Mouse (Mus musculus) megakaryocyte-erythroid progenitor cell, adult 5 weeks (primary cell): Measurements from ENCODE around the gene Lrrc39. TPM values are rescaled to one million over a fixed set of nuclear protein-coding genes. Genes with fewer than 3 reads are reported as not detected.

Experiments used
- polyA plus RNA-seq: library from polyadenylated mRNA; stranded (reverse); fragments of >175 nt; gene quantifications from 2 replicates; pipeline ENCODE4 v1.2.3, GENCODE M21; 2012

Gene Lrrc39
- not detected in 2 replicates for polyA plus RNA-seq

DNA sequence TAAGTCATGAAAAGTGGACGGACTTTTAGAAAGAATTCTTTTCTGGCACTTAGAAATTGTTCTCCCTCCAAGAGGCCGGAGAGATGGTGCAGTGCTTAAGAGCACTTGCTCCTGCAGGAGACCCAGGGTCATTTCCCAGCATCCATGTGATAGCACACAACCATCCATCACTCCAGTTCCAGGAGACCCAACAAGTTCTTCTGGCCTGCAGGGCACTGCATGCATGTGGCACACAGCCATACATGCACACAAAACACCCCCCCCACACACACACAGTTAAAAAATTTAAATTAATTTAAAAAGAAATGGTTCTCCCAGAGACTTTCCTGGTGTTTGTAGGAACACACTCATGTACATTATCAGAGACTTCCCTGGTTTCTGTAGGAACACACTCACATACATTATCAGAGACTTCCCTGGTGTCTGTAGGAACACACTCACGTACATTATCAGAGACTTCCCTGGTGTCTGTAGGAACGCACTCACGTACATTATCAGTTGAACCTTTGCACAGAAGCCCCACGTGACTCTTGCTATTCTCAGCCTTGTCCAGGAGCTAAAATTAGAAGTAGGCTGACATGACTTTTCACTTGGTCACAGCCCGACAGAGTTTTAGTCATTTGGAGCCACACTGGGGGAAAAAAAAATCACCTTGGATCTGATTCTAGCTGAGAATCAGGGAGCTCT, at the start of gene Lrrc39:
Gene Lrrc39 (plus strand): TSS at position 566 of the 687 bp plus-strand sequence.

DNA sequence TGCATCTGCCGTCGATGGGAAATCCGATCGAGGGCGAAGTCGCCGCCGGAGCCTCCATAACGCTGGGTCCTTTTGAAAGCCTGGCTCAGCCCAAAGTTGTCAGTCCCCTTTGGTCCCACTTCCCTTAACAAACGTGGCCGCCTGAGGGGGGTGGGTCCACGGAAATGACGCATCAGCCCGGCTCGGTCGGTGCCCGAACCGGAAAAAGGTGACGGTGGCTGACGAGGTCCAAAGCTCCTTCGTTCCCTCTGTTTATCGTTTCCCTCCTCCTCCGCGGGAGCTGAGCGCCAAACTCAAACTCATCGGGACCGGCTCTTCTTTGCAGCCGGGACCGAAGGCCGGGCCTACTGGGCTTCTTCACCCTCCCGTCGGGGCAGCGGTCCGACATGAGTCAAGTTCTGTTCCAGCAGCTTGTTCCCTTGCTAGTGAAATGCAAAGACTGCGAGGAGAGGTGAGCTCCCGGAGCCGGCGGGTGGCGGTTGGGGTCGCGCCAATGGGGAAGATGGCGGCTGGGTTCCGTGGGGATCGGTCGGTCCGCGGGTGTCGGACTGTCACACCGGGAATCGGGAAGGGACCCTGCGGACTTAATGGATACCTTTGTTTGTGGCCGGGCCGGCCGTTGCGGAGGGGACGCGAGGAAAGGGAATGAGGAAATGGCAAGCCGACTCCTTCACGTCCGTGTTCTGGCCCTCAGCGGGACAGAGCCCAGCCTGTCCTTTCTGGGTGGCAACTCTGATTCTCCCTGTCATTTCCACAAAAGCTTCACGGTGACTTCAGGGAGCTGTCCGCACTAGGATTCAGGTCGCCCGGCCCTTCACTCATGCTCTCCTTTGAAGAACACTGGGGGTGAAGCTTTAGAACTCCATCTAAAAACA, 32.2 kb downstream of the Lrrc39 start, which contains the start of gene Sass6:
Gene Sass6 (plus strand): TSS at position 255 of the 875 bp plus-strand sequence.

DNA sequence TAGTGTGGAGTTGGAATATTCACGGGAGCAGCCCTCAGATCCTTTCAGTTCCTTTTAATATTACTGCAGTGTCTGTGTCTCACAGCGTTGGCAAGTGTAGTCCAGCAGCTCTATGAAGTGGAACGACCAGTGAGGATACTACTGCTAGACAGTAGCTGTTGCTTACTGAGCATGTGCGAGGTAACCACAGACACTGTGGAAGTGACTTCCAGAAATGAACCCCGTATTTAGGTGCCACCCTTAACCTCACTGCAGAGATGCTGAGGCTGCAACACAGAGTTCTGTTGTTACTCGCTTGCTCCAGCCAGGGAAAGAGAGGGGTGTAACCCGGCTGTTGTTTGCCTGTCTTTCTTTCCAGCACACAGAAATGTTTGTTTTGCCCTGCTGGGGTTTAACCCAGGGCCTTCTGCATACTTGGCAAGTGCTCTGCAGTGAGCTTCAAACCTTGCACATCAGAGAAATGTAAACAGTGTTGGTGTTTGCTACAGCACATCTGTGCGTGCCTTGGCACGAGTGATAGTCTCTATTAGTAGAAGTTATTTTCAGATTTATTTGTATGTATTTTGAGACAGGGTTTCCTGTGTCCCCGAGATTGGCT, 51.6 kb downstream of the Lrrc39 start, which contains the start of gene Trmt13:
Gene Trmt13 (minus strand): TSS at position 293 of the 598 bp plus-strand sequence.

Other genes with a start within 250 kb of the Lrrc39 start
- gene Cdc14a, start 138.9 kb upstream of the Lrrc39 start, polyA plus RNA-seq = 13.8 and 24.0 TPM in 2 replicates
- 53.1 and 56.5 TPM in 2 replicates for gene Rtca, start 54.8 kb upstream of the Lrrc39 start, polyA plus RNA-seq
- 1.00 and 1.0 TPM in 2 replicates for gene Dbt, start 49.9 kb upstream of the Lrrc39 start, polyA plus RNA-seq
- 3.9 and 5.9 TPM in 2 replicates for gene Sass6, start 32.0 kb downstream of the Lrrc39 start, polyA plus RNA-seq
- 3.1 and 6.2 TPM in 2 replicates for gene Trmt13, start 51.6 kb downstream of the Lrrc39 start, polyA plus RNA-seq
- 17.8 and 24.3 TPM in 2 replicates for gene Mfsd14a, start 99.7 kb downstream of the Lrrc39 start, polyA plus RNA-seq
- not detected in 2 replicates for gene Gm43191, start 118.3 kb downstream of the Lrrc39 start, polyA plus RNA-seq
- 9.7 and 11.5 TPM in 2 replicates for gene Slc35a3, start 149.9 kb downstream of the Lrrc39 start, polyA plus RNA-seq
- gene Agl, start 245.2 kb downstream of the Lrrc39 start, polyA plus RNA-seq = 0.74 and 0.81 TPM in 2 replicates